Mouse (Mus musculus) thymus, adult 2 months (tissue): ENCODE measurements around the gene Chsy1. TPM values are rescaled to one million over a fixed set of nuclear protein-coding genes. Genes with fewer than 3 reads are reported as not detected.

Experiments
- DNase-seq: peaks from one replicate; pipeline ENCODE4 v3.0.0; 2021
- H3K27ac ChIP-seq: fragments of 200-500 bp; 2 replicates; pipeline ENCODE4 v1.5.1; 2012; ENCODE audit warnings: low read length, control low read depth; ENCODE audit not compliant: control insufficient read depth, insufficient read depth
- H3K27me3 ChIP-seq: fragments of 200-500 bp; 2 replicates; pipeline ENCODE4 v1.6.1; 2012; ENCODE audit warnings: mild to moderate bottlenecking, low read length, moderate library complexity, mixed read lengths; ENCODE audit not compliant: control insufficient read depth, insufficient read depth
- H3K36me3 ChIP-seq: fragments of 200-500 bp; 2 replicates; pipeline ENCODE4 v1.6.1; 2012; ENCODE audit warnings: mild to moderate bottlenecking, low read length, moderate library complexity; ENCODE audit not compliant: control insufficient read depth, insufficient read depth
- H3K4me1 ChIP-seq: fragments of 200-500 bp; replicated peaks from 2 replicates; pipeline ENCODE4 v1.6.1; 2012; ENCODE audit warnings: low read length; ENCODE audit not compliant: control insufficient read depth, insufficient read depth
- H3K4me3 ChIP-seq: fragments of 200-500 bp; 2 replicates; pipeline ENCODE4 v1.5.1; 2012; ENCODE audit warnings: mild to moderate bottlenecking, low read length, control low read depth, moderate library complexity; ENCODE audit not compliant: control insufficient read depth, insufficient read depth
- CTCF ChIP-seq: fragments of 200-500 bp; IDR thresholded peaks from 2 replicates; pipeline ENCODE4 v1.5.1; 2012; ENCODE audit warnings: mild to moderate bottlenecking, control low read depth, low read length, moderate library complexity, borderline replicate concordance; ENCODE audit not compliant: control insufficient read depth, poor library complexity, insufficient read depth; ENCODE audit errors: extremely low read depth
- POLR2A ChIP-seq: fragments of 200-500 bp; IDR thresholded peaks from 2 replicates; pipeline ENCODE4 v1.6.1; 2012; ENCODE audit warnings: mild to moderate bottlenecking, low read length, control low read depth, moderate library complexity; ENCODE audit not compliant: control insufficient read depth, poor library complexity, insufficient read depth; ENCODE audit errors: extremely low read depth
- WGBS: fragments of 180-500 bp; shearing (Covaris S2); methylation state at CpG from one replicate; pipeline ENCODE4 v1.1.7; 2018; 5-methylcytosine and 5-hydroxymethylcytosine counted together
- polyA plus RNA-seq: library from polyadenylated mRNA; depleted of rRNA; stranded (reverse); fragments of >200 nt; gene quantifications from 2 replicates; pipeline ENCODE4 v1.2.3, GENCODE M21; 2012

The Chsy1 gene
- polyA plus RNA-seq, 1 experiment = 6.6 TPM

GRCm38 (mm10) chr7:66157861-66158415 is 48.6 kb downstream of the Chsy1 start:
- H3K36me3 ChIP-seq = no peaks in the 10 kb centered on the region
- H3K4me3 ChIP-seq = no peak overlapping the region
- H3K27me3 ChIP-seq = no peaks in the 10 kb centered on the region
- H3K27ac ChIP-seq = no peak overlapping the region
- WGBS = 96% methylated on average over 4 of the region's 4 CpGs
- DNase-seq = no peak
- TF ChIP-seq POLR2A = no peak
- no peak for TF ChIP-seq CTCF
- H3K4me1 ChIP-seq = 0 out of 2 replicates have a peak, but pooled peaks cover 4% of the 10 kb centered on the region

GRCm38 (mm10) chr7:66158616-66159129 is 49.4 kb downstream of the Chsy1 start:
- Histone ChIP-seq H3K36me3 (no peaks in the 10 kb centered on the region), H3K4me3 (no peak overlapping the region), H3K27me3 (no peaks in the 10 kb centered on the region), H3K4me1 (0 out of 2 replicates have a peak, but pooled peaks cover 4% of the 10 kb centered on the region), H3K27ac (no peak overlapping the region)
- no peak for DNase-seq
- WGBS = 95% methylated on average over 9 of the region's 9 CpGs
- TF ChIP-seq CTCF (no peak), POLR2A (no peak)

- Histone ChIP-seq H3K4me1 (0 out of 2 replicates have a peak, but pooled peaks cover 4% of the 10 kb centered on the region), H3K36me3 (no peaks in the 10 kb centered on the region), H3K27me3 (no peaks in the 10 kb centered on the region), H3K4me3 (no peak overlapping the region), H3K27ac (no peak overlapping the region)
- WGBS = 73% methylated on average over 5 of the region's 5 CpGs
- TF ChIP-seq CTCF (no peak), POLR2A (no peak)
- DNase-seq = no peak
Measured at GRCm38 (mm10) chr7:66159961-66160360, 50.6 kb downstream of the Chsy1 start.

- TF ChIP-seq CTCF = no peak
- TF ChIP-seq POLR2A = no peak
- no peak overlapping the region for H3K4me3 ChIP-seq
- DNase-seq = no peak
- H3K27ac ChIP-seq = no peak overlapping the region
- H3K4me1 ChIP-seq = 0 out of 2 replicates have a peak, but pooled peaks cover 4% of the 10 kb centered on the region
- no peaks in the 10 kb centered on the region for H3K36me3 ChIP-seq
- no peaks in the 10 kb centered on the region for H3K27me3 ChIP-seq
- WGBS = 51% methylated on average over 6 of the region's 6 CpGs
Measured at GRCm38 (mm10) chr7:66161836-66162235, 52.5 kb downstream of the Chsy1 start.

DNA sequence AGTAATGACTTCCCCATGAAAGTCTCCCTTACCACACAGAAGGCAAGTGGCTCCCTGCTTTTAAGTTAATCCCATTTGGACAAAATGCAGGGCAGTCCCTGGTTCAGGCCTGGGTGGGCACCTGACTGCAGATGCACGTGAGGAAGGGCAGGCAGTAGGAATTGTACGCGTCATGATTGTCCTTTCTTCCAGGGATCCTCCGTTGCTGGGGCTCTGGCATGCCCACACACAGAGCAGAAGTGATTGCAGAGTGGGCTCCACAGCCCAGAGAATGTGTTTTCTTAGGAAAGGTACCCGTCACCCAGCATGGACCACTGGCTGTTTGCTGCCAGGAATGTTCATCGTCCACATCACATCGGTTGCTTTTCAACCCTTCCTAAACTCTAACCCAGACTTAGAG is 53.2 kb downstream of the Chsy1 start:
- 96% methylated on average over 7 of the region's 7 CpGs for WGBS
- H3K27me3 ChIP-seq = no peaks in the 10 kb centered on the region
- no peaks in the 10 kb centered on the region for H3K36me3 ChIP-seq
- H3K4me1 ChIP-seq = 0 out of 2 replicates have a peak, but pooled peaks cover 4% of the 10 kb centered on the region
- DNase-seq = no peak
- H3K4me3 ChIP-seq = no peak overlapping the region
- TF ChIP-seq POLR2A = no peak
- TF ChIP-seq CTCF = no peak
- H3K27ac ChIP-seq = no peak overlapping the region

GRCm38 (mm10) chr7:66162981-66163380 is 53.7 kb downstream of the Chsy1 start:
- Histone ChIP-seq H3K4me3 (no peak overlapping the region), H3K27ac (no peak overlapping the region), H3K36me3 (no peaks in the 10 kb centered on the region), H3K4me1 (0 out of 2 replicates have a peak, but pooled peaks cover 4% of the 10 kb centered on the region), H3K27me3 (no peaks in the 10 kb centered on the region)
- no peak for TF ChIP-seq CTCF
- 100% methylated on average over 1 of the region's 1 CpGs for WGBS
- no peak for DNase-seq
